Mouse (Mus musculus): Measurements from ENCODE around the gene Crybg1. TPM values are rescaled to one million over a fixed set of nuclear protein-coding genes. Genes with fewer than 3 reads are reported as not detected.

The Crybg1 gene
- polyA plus RNA-seq, 1 experiment from 2014 or later = 0.22 TPM

Other genes starting within 250 kb of the Crybg1 start
- 25.3 and 26.8 TPM in 2 replicates for gene Qrsl1, start 247.1 kb downstream of the Crybg1 start, polyA plus RNA-seq (2016; fragmentation: Nextera tagmentation; extraction: Ambion mirVana)
- 20.3 and 21.0 TPM in 2 replicates for gene Rtn4ip1, start 247.0 kb downstream of the Crybg1 start, polyA plus RNA-seq (2016; fragmentation: Nextera tagmentation; extraction: Ambion mirVana)
- gene Atg5, start 119.5 kb upstream of the Crybg1 start, polyA plus RNA-seq (2016; fragmentation: Nextera tagmentation; extraction: Ambion mirVana) = 46.1 and 46.4 TPM in 2 replicates